Mouse (Mus musculus) megakaryocyte, adult 5-6 weeks (primary cell): ENCODE results near the gene Espl1. TPM values are rescaled to one million over a fixed set of nuclear protein-coding genes. Genes with fewer than 3 reads are reported as not detected.

Experiments used
- ATAC-seq: 2 replicates; pipeline ENCODE4 v1.8.0; 2016; ENCODE audit warnings: mild to moderate bottlenecking, inconsistent platforms; ENCODE audit not compliant: poor library complexity, severe bottlenecking
- total RNA-seq, 2 experiments: library from RNA; stranded (forward) in 1 of 2; stranded (reverse) in 1 of 2; fragments of 153-499, 151-499 nt in 1 of 2; fragments of 221-1000, 200-1000 nt in 1 of 2; gene quantifications; 2 replicates each; pipeline versions ENCODE4 v1.2.3 to v1.2.4; 2015 to 2017

Espl1 gene
- total RNA-seq (2015), result 26.3 and 37.4 TPM in 2 replicates
- 15.2 and 30.9 TPM in 2 replicates for total RNA-seq (2017)

GRCm38 (mm10) chr15:102295633-102296367, at the start of gene Espl1:
TSS of gene Espl1 (plus strand) at chr15:102296266.
- peak; percentile 100 for ATAC-seq

- peak; percentile 33 for ATAC-seq
These were observed 49.2 kb upstream of the Espl1 start for GRCm38 (mm10) chr15:102246866-102247251.

- ATAC-seq, result peak; percentile 20
These were observed 48.6 kb upstream of the Espl1 start for GRCm38 (mm10) chr15:102247252-102248130.

- ATAC-seq, result no peak
These were observed 47.8 kb upstream of the Espl1 start for GRCm38 (mm10) chr15:102248131-102248811.

- ATAC-seq, result no peak
These were observed 47.3 kb upstream of the Espl1 start for GRCm38 (mm10) chr15:102248812-102249191.

- no peak for ATAC-seq
These were observed 46.8 kb upstream of the Espl1 start for GRCm38 (mm10) chr15:102249251-102249691.

GRCm38 (mm10) chr15:102249967-102250366, 46.1 kb upstream of the Espl1 start:
- ATAC-seq, result no peak

- ATAC-seq, result no peak
These were observed 45.5 kb upstream of the Espl1 start for GRCm38 (mm10) chr15:102250521-102250920.

- ATAC-seq, result no peak
These were observed 40.4 kb upstream of the Espl1 start for GRCm38 (mm10) chr15:102255547-102256255.

- no peak for ATAC-seq
These were observed 39.5 kb upstream of the Espl1 start for GRCm38 (mm10) chr15:102256431-102257201.

GRCm38 (mm10) chr15:102257202-102258075, 38.6 kb upstream of the Espl1 start, which contains the start of gene Rarg:
TSS of gene Rarg (minus strand) at chr15:102257517.
- peak; percentile 47 for ATAC-seq

GRCm38 (mm10) chr15:102258076-102258470, 38.0 kb upstream of the Espl1 start:
- no peak for ATAC-seq

- no peak for ATAC-seq
These were observed 37.3 kb upstream of the Espl1 start for GRCm38 (mm10) chr15:102258581-102259253.

- 0 out of 2 replicates have a peak, but pooled peaks have one; percentile 12 for ATAC-seq
These were observed 33.5 kb upstream of the Espl1 start for GRCm38 (mm10) chr15:102262582-102262981.

- no peak for ATAC-seq
These were observed 33.0 kb upstream of the Espl1 start for GRCm38 (mm10) chr15:102263037-102263436.

- 0 out of 2 replicates have a peak, but pooled peaks have one; percentile 38 for ATAC-seq
These were observed 30.5 kb upstream of the Espl1 start for GRCm38 (mm10) chr15:102265548-102265947.

- no peak for ATAC-seq
These were observed 25.6 kb upstream of the Espl1 start, which contains the start of gene Gm9918 for GRCm38 (mm10) chr15:102270274-102270960. TSS of gene Gm9918 (plus strand) at chr15:102270563.
